Mouse (Mus musculus) kidney, adult 9 months (tissue): Measurements from ENCODE around the gene Rergl.

ENCODE experiments used
- DNase-seq: peaks from one replicate; pipeline ENCODE4 v3.0.0; 2022

Gene Rergl

GRCm38 (mm10) chr6:139501876-139502275 lies at the start of gene Rergl:
Gene Rergl, minus strand, starts transcription at chr6:139501976.
- no peak for DNase-seq

- DNase-seq, result peak; percentile 3
These were observed 36.7 kb upstream of the Rergl start for GRCm38 (mm10) chr6:139538469-139538868.

DNA sequence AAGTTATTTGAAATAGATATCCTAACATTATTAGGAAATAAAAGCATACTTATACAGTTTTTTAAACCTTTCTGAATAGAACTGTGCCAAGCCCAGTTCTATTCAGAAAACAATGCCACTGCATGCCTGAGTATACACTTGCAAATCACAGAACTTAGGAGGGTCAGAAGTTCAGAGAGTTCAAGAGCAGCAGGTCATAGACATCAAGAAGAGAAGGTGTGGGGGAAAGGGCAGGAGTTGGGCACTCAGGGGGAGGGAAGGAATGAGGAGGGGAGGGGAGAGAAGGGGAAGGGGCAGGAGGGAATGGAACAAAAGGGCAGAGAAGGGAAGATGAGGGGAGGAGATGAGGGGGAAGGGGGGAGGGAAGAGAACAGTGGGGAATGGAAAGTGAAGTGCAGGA lies 23.6 kb upstream of the Rergl start:
- no peak for DNase-seq

DNA sequence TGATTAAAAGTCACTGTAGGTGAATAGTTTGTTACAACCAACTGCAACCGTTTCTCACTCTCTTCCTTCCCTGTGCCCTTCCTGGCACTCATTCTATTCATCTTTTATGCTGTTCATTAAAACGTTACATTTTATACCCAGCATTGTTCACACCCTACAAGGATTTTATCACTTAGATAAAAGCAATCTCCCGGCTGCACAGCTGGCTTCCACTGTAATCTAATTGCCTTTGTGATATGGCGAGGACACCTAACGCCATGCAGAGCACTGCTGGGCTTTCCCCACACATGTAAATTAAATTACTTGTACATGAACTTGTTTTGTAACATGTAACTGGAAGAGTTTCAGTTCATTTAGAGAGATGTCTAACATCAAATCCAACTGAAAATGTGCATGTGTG lies 22.5 kb upstream of the Rergl start:
- DNase-seq, result no peak

- no peak for DNase-seq
These were observed 13.2 kb upstream of the Rergl start for GRCm38 (mm10) chr6:139514938-139515510.

DNA sequence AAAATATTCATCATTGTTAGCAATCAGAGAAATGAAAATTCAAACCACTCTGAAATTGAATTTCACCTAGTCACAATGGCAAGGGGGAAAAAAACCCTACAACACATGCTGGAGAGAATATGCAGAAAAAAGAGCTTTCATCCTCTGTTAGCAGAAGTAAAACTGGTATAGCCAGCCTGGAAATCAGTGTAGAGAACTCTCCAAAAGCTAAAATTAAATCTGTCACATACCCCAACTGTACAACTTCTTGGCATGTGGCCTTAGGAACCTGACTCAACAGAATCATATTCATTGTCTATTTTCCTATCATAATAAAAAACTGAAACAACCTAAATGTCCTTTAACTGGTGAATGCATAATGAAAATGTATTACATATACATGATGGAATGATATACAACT lies 22.0 kb downstream of the Rergl start:
- no peak for DNase-seq

DNA sequence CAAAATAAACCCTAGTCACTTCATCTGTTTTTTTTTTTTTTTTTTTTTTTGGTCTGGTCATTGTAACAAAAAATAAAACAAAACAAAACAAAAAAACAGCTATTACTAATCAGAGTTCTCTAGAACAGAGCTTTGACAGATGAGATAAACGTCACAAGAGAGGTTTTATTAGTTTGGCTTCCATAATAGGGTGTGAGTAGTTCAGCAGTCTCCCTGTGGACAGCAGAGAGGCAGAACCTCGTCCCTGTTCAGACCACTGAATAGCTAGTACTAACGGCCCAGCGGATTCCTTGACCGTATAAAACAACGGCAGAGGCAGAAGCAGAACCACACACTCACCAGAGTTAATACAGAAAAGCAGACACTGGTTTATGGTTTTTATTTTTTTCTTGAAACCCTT lies 36.8 kb downstream of the Rergl start:
- DNase-seq, result no peak

DNA sequence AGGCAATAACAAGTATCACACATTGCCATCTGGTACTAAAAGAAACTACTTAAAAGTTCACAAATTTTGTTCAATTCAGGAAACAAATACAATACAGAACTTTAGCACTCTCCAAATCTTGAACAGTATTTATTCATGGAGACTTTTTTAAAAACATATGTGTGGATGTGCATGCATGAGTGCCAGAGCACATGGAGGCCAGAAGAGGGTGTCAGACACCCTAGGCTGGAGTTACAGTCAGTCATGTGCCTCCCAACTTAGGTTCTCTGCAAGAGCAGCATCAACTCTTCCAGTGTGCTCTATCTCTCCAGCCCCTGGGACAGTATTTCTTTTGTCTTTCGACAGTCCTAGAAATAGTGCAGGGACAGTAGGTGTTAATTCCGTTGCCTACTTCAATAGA lies 37.5 kb downstream of the Rergl start:
- DNase-seq, result no peak

DNA sequence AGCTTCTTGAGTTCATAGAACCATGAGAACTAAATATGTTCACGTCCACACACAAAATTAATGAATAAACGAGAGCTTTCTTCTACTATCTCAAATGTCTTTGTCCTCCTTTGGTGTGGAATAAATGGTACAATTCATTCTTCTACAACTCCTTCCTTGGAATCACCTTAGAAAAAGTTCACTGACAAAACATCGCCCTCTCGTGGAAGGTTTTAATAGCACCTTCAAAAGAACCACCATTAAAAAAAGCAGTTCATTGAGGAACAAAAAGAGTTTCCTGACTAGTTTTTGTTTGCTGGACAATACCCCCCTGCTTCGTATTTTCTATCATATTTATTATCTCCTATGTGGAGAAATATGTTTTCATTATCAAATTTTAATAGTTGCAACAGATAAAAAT lies 40.7 kb downstream of the Rergl start:
- DNase-seq, result no peak

DNA sequence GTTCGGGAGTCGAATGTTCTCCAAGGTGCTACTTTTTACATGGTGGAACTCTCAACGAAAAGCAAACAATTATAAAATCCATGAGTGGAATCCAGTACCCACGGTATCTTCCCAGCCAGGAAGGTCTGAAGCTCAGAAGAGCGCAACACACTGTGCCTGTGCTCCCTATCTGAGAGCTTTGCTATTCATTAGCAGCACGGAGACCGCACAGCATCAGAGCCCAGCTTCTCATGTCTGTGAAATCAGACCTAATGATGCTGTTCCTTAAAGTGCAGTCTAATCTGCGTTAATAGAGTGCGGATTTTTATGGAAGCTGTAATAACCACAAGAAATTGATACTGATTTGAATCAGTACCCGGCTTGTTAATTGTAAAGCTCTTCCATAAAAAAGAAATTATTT lies 41.3 kb downstream of the Rergl start:
- DNase-seq, result no peak

- DNase-seq, result no peak
These were observed 57.8 kb downstream of the Rergl start for GRCm38 (mm10) chr6:139443999-139444398.
